Mouse (Mus musculus): ENCODE data around the gene Sorcs2. TPM values are rescaled to one million over a fixed set of nuclear protein-coding genes. Genes with fewer than 3 reads are reported as not detected.

Sorcs2 gene
- polyA plus RNA-seq, 1 experiment from 2014 or later = 5.1 TPM

DNA sequence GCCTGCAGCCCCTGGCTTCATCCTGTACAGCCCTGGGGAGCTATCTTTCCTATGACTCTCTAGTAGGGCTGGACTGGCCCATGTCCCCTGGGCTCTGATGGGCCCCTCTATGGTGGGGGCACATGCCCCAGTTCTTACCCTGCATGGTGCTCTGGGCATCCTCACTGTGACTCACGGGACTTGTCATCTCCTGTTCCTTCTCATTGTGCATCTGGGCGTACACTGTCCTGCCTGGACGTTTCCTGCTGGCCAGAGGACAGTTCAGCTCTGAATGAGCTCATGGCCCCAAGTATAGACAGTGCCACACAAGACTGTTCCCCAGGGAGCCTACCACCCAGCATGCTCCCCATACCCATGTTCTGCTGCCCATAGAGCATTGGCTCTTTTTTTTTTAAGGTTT, 376.8 kb downstream of the Sorcs2 start:
- Histone ChIP-seq H3K27ac (ENCODE audit: low read depth, low read length) (no peak overlapping the region), H3K4me3 (ENCODE audit: low read depth, low read length) (no peak overlapping the region), H3K9me3 (replicated peaks; ENCODE audit: control insufficient read depth, low read length) (no peaks in the 10 kb centered on the region), H3K36me3 (ENCODE audit: control insufficient read depth, insufficient read depth, low read length) (no peaks in the 10 kb centered on the region), H3K4me1 (ENCODE audit: control insufficient read depth, insufficient read depth, low read length) (no peaks in the 10 kb centered on the region), H3K9ac (ENCODE audit: low read length) (no peak overlapping the region), H3K27me3 (replicated peaks; ENCODE audit: control insufficient read depth, insufficient read depth, low read length) (no peaks in the 10 kb centered on the region), H3K4me2 (ENCODE audit: low read length) (no peak overlapping the region)
- ATAC-seq = no peak
- WGBS = 82% methylated on average over 3 of the region's 3 CpGs
- no peak for DNase-seq (ENCODE audit: low spot score)

DNA sequence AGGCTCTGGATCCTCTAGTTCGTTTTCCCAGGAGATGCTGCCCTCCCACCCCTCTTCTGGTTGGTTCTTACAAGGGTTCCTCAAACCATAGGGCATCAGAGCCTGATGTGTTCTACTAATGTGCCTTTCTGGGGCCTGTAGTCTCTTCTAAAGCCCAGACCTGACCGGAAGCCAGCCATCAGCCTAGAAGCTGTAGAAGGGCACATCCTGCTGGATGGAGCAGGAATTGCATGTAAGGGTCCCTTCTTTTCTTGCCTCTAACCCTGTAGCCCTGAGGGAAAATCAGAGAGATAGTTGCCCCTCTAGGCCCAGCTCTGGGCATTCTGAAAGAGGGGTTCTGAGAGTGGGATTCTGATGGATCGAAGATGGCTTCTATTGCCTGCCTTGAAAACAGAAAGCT, 379.6 kb downstream of the Sorcs2 start:
- no peak for DNase-seq (ENCODE audit: low spot score)
- Histone ChIP-seq H3K27me3 (replicated peaks; ENCODE audit: control insufficient read depth, insufficient read depth, low read length) (no peaks in the 10 kb centered on the region), H3K9me3 (replicated peaks; ENCODE audit: control insufficient read depth, low read length) (no peaks in the 10 kb centered on the region), H3K9ac (ENCODE audit: low read length) (no peak overlapping the region), H3K36me3 (ENCODE audit: control insufficient read depth, insufficient read depth, low read length) (no peaks in the 10 kb centered on the region), H3K27ac (ENCODE audit: low read depth, low read length) (no peak overlapping the region), H3K4me3 (ENCODE audit: low read depth, low read length) (no peak overlapping the region), H3K4me2 (ENCODE audit: low read length) (no peak overlapping the region), H3K4me1 (ENCODE audit: control insufficient read depth, insufficient read depth, low read length) (no peaks in the 10 kb centered on the region)
- WGBS = 78% methylated on average over 3 of the region's 3 CpGs
- no peak for ATAC-seq

DNA sequence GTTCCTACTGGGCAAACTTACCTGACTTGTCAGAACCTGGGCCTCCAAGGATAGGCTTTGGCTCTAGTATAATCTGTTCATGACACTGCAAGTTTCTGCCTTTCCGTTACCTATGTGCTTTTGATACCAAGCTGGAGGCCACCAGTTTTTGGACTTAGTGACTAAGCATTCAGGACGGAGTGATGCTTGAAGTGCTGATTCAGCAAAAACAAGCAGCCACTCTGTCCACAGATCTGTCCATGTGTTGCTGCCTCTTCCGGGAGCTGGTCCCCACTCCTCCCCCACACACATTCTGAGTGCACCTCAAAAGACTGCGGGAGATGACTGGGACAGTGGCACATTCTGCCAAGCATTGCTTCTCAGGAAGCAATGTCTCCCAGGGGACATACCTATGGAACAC, 388.5 kb downstream of the Sorcs2 start:
- Histone ChIP-seq H3K27me3 (replicated peaks; ENCODE audit: control insufficient read depth, insufficient read depth, low read length) (no peaks in the 10 kb centered on the region), H3K9me3 (replicated peaks; ENCODE audit: control insufficient read depth, low read length) (no peaks in the 10 kb centered on the region), H3K27ac (ENCODE audit: low read depth, low read length) (no peak overlapping the region), H3K4me1 (ENCODE audit: control insufficient read depth, insufficient read depth, low read length) (peaks cover 4% of the 10 kb centered on the region; the same call in 1 of the 2 replicates), H3K9ac (ENCODE audit: low read length) (no peak overlapping the region), H3K4me2 (ENCODE audit: low read length) (no peak overlapping the region), H3K36me3 (ENCODE audit: control insufficient read depth, insufficient read depth, low read length) (no peaks in the 10 kb centered on the region), H3K4me3 (ENCODE audit: low read depth, low read length) (no peak overlapping the region)
- DNase-seq (ENCODE audit: low spot score) = no peak
- no peak for ATAC-seq
- 87% methylated on average over 4 of the region's 4 CpGs for WGBS

DNA sequence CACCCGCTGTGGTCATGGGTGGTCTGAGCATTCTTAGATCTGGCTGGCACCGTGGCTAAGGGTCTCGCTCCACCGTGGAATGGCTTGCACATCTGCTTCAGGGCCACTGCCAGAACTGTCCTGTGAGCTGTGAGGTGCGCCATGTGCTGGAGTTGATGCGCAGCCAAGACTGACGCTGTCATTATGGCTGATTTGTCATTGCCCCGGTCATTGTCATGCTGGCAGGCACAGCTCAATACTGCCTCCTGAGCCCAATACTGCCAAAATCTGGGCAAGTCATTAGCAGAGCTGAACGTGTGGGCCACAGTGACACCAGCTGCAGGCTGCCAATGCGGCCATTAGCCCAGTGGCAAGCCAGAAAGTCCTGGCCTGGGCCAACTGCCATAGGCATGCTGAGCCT, 390.3 kb downstream of the Sorcs2 start:
- Histone ChIP-seq H3K4me1 (ENCODE audit: control insufficient read depth, insufficient read depth, low read length) (peaks cover 4% of the 10 kb centered on the region; the same call in 1 of the 2 replicates), H3K4me2 (ENCODE audit: low read length) (no peak overlapping the region), H3K27me3 (replicated peaks; ENCODE audit: control insufficient read depth, insufficient read depth, low read length) (no peaks in the 10 kb centered on the region), H3K27ac (ENCODE audit: low read depth, low read length) (no peak overlapping the region), H3K36me3 (ENCODE audit: control insufficient read depth, insufficient read depth, low read length) (peaks cover 5% of the 10 kb centered on the region; the same call in 1 of the 2 replicates), H3K9ac (ENCODE audit: low read length) (no peak overlapping the region), H3K9me3 (replicated peaks; ENCODE audit: control insufficient read depth, low read length) (no peaks in the 10 kb centered on the region), H3K4me3 (ENCODE audit: low read depth, low read length) (no peak overlapping the region)
- WGBS = 62% methylated on average over 10 of the region's 10 CpGs
- peak; percentile 62 for DNase-seq (ENCODE audit: low spot score)
- ATAC-seq = peak; percentile 45; the same call in 1 of the 2 replicates

DNA sequence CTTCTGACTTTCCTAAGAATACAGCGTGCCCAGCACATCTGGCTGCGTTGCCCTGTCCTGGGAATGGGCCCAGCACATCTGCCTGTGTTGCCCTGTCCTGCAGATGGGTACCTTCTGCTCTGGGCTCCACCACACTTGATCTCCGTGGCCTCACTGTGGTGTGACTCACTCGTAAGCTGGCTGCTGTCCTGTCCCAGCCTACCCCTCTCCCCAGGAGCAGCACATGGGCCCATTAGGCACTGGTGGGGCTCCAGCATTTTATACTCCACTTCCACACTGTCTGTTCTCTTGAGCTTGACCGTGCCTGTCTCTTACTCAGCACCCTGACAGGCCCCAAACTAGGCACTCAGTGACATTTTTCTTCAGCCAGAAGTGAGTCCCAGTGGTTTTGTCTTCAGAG, 391.4 kb downstream of the Sorcs2 start:
- peaks cover 10% of the 10 kb centered on the region; the same call in 1 of the 2 replicates for H3K36me3 ChIP-seq (ENCODE audit: control insufficient read depth, insufficient read depth, low read length)
- no peak for DNase-seq (ENCODE audit: low spot score)
- no peak overlapping the region for H3K27ac ChIP-seq (ENCODE audit: low read depth, low read length)
- WGBS = 87% methylated on average over 5 of the region's 5 CpGs
- no peak overlapping the region for H3K9ac ChIP-seq (ENCODE audit: low read length)
- no peak overlapping the region for H3K4me3 ChIP-seq (ENCODE audit: low read depth, low read length)
- no peaks in the 10 kb centered on the region for H3K27me3 ChIP-seq (replicated peaks; ENCODE audit: control insufficient read depth, insufficient read depth, low read length)
- no peak for ATAC-seq
- H3K9me3 ChIP-seq (replicated peaks; ENCODE audit: control insufficient read depth, low read length) = no peaks in the 10 kb centered on the region
- no peak overlapping the region for H3K4me2 ChIP-seq (ENCODE audit: low read length)
- peaks cover 4% of the 10 kb centered on the region; the same call in 1 of the 2 replicates for H3K4me1 ChIP-seq (ENCODE audit: control insufficient read depth, insufficient read depth, low read length)

DNA sequence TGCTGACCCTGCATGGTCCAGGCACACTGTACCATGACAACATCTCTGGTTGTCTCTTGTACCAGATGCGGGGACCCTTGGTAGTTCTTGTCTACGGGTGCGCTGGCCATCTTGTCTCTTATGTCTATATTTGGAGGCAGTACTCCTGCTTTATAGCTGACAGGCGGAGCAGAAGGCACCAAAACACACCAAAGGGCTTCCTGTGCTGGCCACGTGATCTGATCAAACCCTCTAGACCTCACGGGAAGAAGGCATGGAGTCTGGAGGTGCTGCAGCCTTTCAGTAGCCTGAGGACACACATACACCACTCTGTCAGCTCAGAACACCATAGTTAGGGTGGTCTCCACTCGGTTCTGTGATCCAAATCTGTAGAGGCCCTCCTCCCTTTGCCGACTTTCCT, 391.8 kb downstream of the Sorcs2 start:
- no peaks in the 10 kb centered on the region for H3K9me3 ChIP-seq (replicated peaks; ENCODE audit: control insufficient read depth, low read length)
- 84% methylated on average over 8 of the region's 8 CpGs for WGBS
- H3K4me1 ChIP-seq (ENCODE audit: control insufficient read depth, insufficient read depth, low read length) = peaks cover 4% of the 10 kb centered on the region; the same call in 1 of the 2 replicates
- DNase-seq (ENCODE audit: low spot score) (no peak), ATAC-seq (no peak)
- no peak overlapping the region for H3K4me3 ChIP-seq (ENCODE audit: low read depth, low read length)
- no peak overlapping the region for H3K9ac ChIP-seq (ENCODE audit: low read length)
- no peak overlapping the region for H3K4me2 ChIP-seq (ENCODE audit: low read length)
- H3K36me3 ChIP-seq (ENCODE audit: control insufficient read depth, insufficient read depth, low read length) = peaks cover 14% of the 10 kb centered on the region
- H3K27ac ChIP-seq (ENCODE audit: low read depth, low read length) = no peak overlapping the region
- H3K27me3 ChIP-seq (replicated peaks; ENCODE audit: control insufficient read depth, insufficient read depth, low read length) = no peaks in the 10 kb centered on the region

DNA sequence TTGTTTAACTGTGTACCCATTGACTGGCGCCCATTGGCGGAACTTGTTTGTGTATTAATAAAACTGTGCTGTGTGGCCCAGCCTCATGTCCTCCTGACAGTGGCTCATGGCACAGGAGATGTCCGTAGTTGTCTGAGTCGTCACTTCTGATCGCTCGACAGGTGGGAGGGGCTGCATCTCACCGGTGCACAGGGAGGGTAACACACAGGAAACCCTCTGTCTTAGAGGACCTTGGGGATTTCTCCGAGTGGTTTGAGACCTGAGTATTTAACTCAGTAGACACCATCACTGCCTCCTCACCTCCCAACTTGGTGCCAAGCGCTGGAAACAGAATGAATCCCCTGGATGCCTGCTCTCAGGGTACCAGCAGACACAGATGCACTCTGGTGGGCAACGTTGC, 394.1 kb downstream of the Sorcs2 start:
- Histone ChIP-seq H3K4me3 (ENCODE audit: low read depth, low read length) (no peak overlapping the region), H3K9ac (ENCODE audit: low read length) (no peak overlapping the region), H3K27me3 (replicated peaks; ENCODE audit: control insufficient read depth, insufficient read depth, low read length) (no peaks in the 10 kb centered on the region), H3K27ac (ENCODE audit: low read depth, low read length) (no peak overlapping the region), H3K9me3 (replicated peaks; ENCODE audit: control insufficient read depth, low read length) (no peaks in the 10 kb centered on the region), H3K4me2 (ENCODE audit: low read length) (no peak overlapping the region), H3K4me1 (ENCODE audit: control insufficient read depth, insufficient read depth, low read length) (peaks cover 4% of the 10 kb centered on the region; the same call in 1 of the 2 replicates), H3K36me3 (ENCODE audit: control insufficient read depth, insufficient read depth, low read length) (peaks cover 36% of the 10 kb centered on the region)
- DNase-seq (ENCODE audit: low spot score) = no peak
- 83% methylated on average over 10 of the region's 10 CpGs for WGBS
- no peak for ATAC-seq

DNA sequence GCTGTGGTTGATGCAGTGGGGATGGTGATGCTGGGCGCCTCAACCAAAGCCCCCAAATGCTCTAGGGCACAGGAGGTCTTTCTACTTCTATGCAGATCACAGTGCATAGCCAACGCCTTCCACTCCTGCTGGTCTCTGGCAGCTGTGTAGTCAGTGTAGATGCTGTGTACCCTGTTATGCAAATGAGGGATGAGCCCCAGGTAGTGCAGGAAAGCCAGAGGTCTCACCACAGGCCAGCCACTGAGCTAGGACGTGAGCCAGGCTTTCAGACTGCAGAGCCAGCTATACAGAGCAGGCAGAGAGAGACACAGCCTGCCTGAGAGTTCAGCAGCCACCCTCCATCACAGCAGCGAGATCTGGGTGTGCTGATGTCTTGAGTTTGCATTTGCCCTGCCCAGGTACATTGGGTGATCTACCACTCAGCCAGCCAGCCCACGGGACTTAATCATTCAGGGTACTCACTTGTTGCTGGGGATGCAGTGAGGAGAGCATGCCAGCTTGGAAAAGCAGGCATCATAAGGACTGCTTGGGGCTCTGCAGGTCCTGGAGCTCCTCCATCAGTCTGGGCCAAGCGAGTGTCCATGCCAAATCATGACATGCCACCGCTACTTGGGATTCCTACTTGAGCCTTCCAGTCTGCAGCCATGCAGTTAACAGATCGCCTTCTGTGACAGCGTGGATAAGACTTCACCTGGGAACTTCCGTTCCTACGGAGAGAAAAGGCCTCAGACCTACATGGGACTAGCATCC, 407.8 kb downstream of the Sorcs2 start:
- Histone ChIP-seq H3K4me3 (ENCODE audit: low read depth, low read length) (no peak overlapping the region), H3K4me1 (ENCODE audit: control insufficient read depth, insufficient read depth, low read length) (no peaks in the 10 kb centered on the region), H3K27me3 (replicated peaks; ENCODE audit: control insufficient read depth, insufficient read depth, low read length) (no peaks in the 10 kb centered on the region), H3K4me2 (ENCODE audit: low read length) (no peak overlapping the region), H3K9me3 (replicated peaks; ENCODE audit: control insufficient read depth, low read length) (no peaks in the 10 kb centered on the region), H3K36me3 (ENCODE audit: control insufficient read depth, insufficient read depth, low read length) (peaks cover 70% of the 10 kb centered on the region), H3K27ac (ENCODE audit: low read depth, low read length) (no peak overlapping the region), H3K9ac (ENCODE audit: low read length) (no peak overlapping the region)
- WGBS = 77% methylated on average over 11 of the region's 11 CpGs
- DNase-seq (ENCODE audit: low spot score) = no peak
- ATAC-seq = no peak

DNA sequence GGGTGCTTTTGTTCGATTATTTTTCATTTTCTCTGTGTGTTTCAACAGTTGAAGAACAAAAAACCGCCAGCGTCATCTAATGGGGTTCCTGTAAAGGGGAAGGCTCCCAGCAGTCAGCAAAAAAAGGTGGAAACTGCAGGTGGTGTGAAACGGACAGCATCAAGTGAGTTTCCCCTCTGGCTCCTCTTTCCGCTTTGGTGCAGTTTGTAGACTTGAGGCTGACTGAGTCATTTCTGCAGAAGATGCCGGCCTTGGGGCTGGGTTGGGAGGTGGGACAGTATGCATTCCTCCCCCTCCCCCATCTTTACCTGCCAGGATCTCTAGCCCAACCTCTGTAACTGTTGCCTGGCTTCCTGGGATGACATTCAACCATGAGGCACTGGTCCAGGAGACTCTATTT, 408.4 kb downstream of the Sorcs2 start:
- no peak overlapping the region for H3K27ac ChIP-seq (ENCODE audit: low read depth, low read length)
- no peaks in the 10 kb centered on the region for H3K9me3 ChIP-seq (replicated peaks; ENCODE audit: control insufficient read depth, low read length)
- H3K4me1 ChIP-seq (ENCODE audit: control insufficient read depth, insufficient read depth, low read length) = no peaks in the 10 kb centered on the region
- H3K27me3 ChIP-seq (replicated peaks; ENCODE audit: control insufficient read depth, insufficient read depth, low read length) = no peaks in the 10 kb centered on the region
- no peak for ATAC-seq
- no peak overlapping the region for H3K9ac ChIP-seq (ENCODE audit: low read length)
- WGBS = 79% methylated on average over 6 of the region's 6 CpGs
- H3K4me3 ChIP-seq (ENCODE audit: low read depth, low read length) = no peak overlapping the region
- peaks cover 73% of the 10 kb centered on the region for H3K36me3 ChIP-seq (ENCODE audit: control insufficient read depth, insufficient read depth, low read length)
- H3K4me2 ChIP-seq (ENCODE audit: low read length) = no peak overlapping the region
- DNase-seq (ENCODE audit: low spot score) = no peak
